Mouse (Mus musculus): ENCODE data around the gene Ncor2. TPM values are rescaled to one million over a fixed set of nuclear protein-coding genes. Genes with fewer than 3 reads are reported as not detected.

The Ncor2 gene
- polyA plus RNA-seq, 1 experiment from 2014 or later, result 22.6 TPM

DNA sequence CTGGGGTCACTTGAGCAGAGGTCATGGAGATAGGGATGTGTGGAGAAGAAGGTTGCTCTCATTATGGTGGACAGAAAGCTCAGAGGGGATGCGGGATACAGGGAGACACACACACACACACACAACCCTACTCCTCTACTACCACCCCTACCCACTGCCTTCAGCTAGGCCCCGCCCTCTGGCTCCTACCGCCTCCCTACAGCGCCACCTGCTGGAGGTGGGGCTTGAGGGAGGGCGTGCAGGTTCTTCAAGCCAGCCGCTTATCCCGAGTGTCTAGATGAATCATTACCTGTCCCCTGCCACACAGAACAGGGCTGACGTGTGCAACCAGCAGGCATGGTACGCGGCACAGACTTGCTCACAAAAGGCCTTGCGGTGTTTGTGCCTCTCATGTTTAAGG is 10.6 kb upstream of the Ncor2 start:
- 0 out of 2 replicates have a peak, but pooled peaks have one; percentile 61 for ATAC-seq
- Histone ChIP-seq H3K9ac (replicated peaks) (no peak overlapping the region), H3K4me2 (replicated peaks) (no peak overlapping the region), H3K27me3 (peaks cover 14% of the 10 kb centered on the region), H3K27ac (no peak overlapping the region), H3K4me3 (replicated peaks) (no peak overlapping the region), H3K36me3 (no peaks in the 10 kb centered on the region), H3K9me3 (no peaks in the 10 kb centered on the region), H3K4me1 (replicated peaks) (peaks cover 21% of the 10 kb centered on the region)
- 48% methylated on average over 11 of the region's 11 CpGs for WGBS

DNA sequence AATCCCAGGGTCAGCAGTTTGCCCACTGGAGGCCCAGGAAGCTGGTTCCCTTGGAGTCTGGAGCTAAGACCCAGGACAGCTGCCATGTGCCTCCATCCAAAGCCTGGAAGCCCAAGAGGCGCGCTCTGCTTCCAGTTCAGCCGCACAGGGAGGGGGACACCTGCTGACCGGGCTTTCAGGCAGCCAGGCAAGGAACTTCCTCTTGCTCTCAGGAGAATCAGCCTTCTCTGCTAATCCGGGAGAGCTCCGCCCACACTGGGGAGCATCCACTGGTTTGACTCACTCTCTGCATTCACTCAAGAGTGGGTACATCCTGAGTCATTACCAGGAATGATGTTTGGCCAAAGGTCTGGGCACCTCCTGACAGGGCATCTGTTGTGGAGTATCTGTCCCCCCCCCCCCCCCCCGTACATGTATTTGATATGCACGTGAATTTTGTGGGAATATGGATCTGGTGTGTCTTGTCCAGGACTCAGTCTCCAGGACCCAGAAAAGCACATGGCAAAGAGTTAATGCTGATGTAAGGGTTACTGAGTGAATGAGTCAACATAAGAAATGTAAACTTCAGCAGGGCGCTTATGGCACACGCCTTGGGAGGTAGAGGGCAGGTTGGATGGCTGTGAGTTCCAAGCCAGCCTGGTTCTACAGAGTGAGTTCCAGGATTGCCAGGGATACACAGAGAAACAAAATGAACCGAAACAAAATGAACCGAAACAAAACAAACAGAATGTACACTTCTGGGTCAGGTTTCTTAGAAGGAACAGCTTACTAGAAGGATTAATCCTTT is 10.0 kb upstream of the Ncor2 start:
- no peak overlapping the region for H3K4me2 ChIP-seq (replicated peaks)
- H3K36me3 ChIP-seq, result no peaks in the 10 kb centered on the region
- H3K4me1 ChIP-seq (replicated peaks), result peaks cover 21% of the 10 kb centered on the region
- no peak overlapping the region for H3K27ac ChIP-seq
- H3K9ac ChIP-seq (replicated peaks), result no peak overlapping the region
- no peak for ATAC-seq
- no peaks in the 10 kb centered on the region for H3K9me3 ChIP-seq
- WGBS, result 26% methylated on average over 12 of the region's 12 CpGs
- H3K4me3 ChIP-seq (replicated peaks), result no peak overlapping the region
- H3K27me3 ChIP-seq, result peaks cover 14% of the 10 kb centered on the region

DNA sequence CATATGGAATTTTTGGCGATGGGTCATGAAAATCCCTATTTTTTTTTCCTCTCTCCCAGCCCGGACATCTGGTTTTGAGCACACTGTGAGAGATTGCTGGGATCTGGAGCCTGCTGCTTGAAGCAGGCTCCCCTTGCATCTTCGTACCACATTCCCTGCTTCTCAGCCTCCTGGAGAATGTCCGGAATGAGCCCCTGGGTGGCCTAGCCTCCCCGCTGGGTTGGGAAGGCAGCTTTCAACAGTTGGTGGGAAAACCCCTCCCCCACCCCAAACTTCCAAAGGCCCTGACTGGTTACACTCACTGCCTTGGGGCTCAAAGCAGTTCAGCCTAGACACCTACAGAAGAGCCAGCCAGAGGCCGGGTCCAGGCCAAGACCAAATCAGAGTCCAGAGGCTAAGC is 5.8 kb upstream of the Ncor2 start:
- ATAC-seq, result no peak
- WGBS, result 13% methylated on average over 6 of the region's 6 CpGs
- Histone ChIP-seq H3K27ac (no peak overlapping the region), H3K36me3 (no peaks in the 10 kb centered on the region), H3K4me2 (replicated peaks) (no peak overlapping the region), H3K27me3 (peaks cover 16% of the 10 kb centered on the region), H3K4me1 (replicated peaks) (peaks cover 28% of the 10 kb centered on the region), H3K9ac (replicated peaks) (no peak overlapping the region), H3K9me3 (no peaks in the 10 kb centered on the region), H3K4me3 (replicated peaks) (no peak overlapping the region)

DNA sequence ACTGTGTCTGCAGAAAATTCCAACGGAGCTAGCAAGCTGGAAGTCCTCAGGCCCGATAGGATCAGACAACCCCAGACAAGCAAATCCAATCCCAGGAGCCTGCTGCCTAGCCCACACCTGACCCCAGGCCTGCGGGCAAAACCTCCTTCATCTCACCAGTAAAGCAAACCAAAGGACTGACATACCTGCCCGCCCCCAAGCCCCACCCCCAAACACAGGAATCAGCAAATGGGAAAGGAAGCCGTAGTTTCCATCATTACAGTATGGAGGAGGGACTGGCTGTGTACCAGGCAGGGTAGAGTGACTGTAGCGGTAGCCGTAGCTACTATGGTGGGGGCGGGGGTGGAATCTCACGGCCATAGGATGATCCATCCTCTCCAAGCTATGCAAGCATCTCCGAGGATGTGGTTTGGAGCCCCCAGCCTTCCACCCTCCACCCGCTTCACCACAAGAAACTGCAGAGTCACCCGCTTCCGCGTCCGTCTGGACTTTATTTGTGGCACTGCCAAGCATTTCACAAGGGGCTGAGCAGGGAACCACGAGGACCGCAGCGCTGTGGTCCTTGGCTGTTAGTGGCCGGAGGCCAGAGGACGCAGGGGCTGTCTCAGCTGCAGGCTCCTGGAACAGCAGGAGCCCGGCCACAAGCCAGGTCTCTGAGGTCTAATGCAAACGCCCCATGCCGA is 4.4 kb upstream of the Ncor2 start:
- H3K27ac ChIP-seq, result no peak overlapping the region
- H3K36me3 ChIP-seq, result no peaks in the 10 kb centered on the region
- H3K4me2 ChIP-seq (replicated peaks), result peak overlapping the region; percentile 20
- 20% methylated on average over 23 of the region's 23 CpGs for WGBS
- H3K4me3 ChIP-seq (replicated peaks), result no peak overlapping the region
- peaks cover 25% of the 10 kb centered on the region for H3K4me1 ChIP-seq (replicated peaks)
- no peak for ATAC-seq
- no peak overlapping the region for H3K9ac ChIP-seq (replicated peaks)
- H3K9me3 ChIP-seq, result no peaks in the 10 kb centered on the region
- H3K27me3 ChIP-seq, result peaks cover 16% of the 10 kb centered on the region

DNA sequence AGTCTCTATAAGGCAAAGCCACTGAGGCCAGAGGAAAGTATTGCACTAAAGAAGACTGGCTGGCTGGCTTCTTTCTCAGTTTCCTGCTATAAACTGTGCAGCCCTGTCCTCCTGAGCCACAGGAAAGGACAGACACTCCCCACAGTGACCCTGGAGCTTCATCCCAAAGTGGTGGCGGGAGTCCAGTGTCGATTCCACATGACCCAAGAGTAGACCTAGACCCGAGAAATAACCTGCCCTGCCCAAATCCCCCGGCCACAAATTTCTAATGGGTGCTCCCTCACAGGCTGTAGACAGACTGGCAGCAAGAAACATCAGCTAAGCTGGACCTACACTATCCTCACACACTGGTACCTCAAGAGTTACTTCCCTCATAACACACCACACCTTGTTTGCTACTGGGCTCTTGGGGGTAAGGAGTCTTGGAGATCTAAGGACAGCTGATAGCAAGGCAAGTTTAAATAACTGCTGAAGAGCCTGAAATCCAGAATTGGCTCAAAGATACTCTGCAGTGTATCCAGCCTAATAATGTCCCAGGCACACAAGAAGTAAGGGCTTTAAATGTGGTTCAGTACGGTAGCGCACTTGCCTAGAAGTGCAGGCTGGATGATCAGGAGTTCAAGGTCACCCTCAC is 1.7 kb upstream of the Ncor2 start:
- Histone ChIP-seq H3K9ac (replicated peaks) (no peak overlapping the region), H3K27ac (no peak overlapping the region), H3K36me3 (no peaks in the 10 kb centered on the region), H3K9me3 (no peaks in the 10 kb centered on the region), H3K4me3 (replicated peaks) (no peak overlapping the region), H3K27me3 (peaks cover 12% of the 10 kb centered on the region), H3K4me1 (replicated peaks) (peaks cover 50% of the 10 kb centered on the region), H3K4me2 (replicated peaks) (no peak overlapping the region)
- 79% methylated on average over 6 of the region's 6 CpGs for WGBS
- no peak for ATAC-seq

DNA sequence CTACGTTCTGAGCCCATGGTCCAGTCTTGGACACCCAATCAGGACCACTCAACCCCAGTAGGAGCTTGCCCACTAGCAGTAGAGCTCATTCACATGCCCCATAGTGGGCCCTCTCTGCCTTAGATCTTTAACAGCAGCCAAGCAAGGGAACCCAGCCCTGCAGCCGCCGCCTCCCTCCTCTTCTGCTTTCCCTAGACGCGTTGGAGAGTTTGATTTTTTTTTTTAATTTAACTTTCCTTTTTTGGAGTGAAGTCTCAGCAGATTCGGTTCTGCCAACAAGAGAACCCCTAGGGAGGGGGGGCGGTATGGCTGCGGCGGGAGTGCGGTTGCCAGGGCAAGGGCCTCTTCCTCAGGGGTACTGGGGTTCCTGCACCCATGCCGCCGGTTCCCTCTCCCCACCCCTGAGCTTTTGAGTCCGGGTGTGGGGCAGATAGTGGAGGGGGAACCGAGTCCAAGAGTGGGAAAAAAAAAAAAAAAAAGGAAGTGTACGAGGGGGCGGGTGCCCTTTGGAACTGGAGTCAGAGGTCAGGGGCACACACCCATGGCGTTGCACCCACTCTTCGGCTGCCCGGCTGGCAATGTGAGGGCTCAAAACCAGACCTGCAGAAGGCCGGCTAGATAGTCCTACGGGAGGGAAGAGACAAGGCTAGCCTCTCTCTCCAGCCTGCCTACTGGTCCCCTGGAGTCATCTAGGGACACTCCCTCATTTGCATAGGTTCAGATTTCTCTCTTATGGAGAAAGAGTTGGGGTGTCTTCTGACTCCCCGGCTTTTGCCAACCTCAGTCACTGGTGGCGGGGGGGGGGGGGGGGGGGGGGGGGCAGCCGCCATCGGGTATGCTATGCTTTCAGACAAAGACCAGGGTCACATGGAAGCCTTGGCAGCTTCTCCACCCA is 963 bp upstream of the Ncor2 start:
- Histone ChIP-seq H3K4me2 (replicated peaks) (peak overlapping the region; percentile 88), H3K27me3 (peaks cover 5% of the 10 kb centered on the region), H3K4me3 (replicated peaks) (peak overlapping the region; percentile 86), H3K36me3 (no peaks in the 10 kb centered on the region), H3K4me1 (replicated peaks) (peaks cover 56% of the 10 kb centered on the region), H3K9ac (replicated peaks) (peak overlapping the region; percentile 69), H3K27ac (peak overlapping the region; percentile 88), H3K9me3 (no peaks in the 10 kb centered on the region)
- ATAC-seq, result peak; percentile 44
- 4% methylated on average over 23 of the region's 25 CpGs for WGBS

DNA sequence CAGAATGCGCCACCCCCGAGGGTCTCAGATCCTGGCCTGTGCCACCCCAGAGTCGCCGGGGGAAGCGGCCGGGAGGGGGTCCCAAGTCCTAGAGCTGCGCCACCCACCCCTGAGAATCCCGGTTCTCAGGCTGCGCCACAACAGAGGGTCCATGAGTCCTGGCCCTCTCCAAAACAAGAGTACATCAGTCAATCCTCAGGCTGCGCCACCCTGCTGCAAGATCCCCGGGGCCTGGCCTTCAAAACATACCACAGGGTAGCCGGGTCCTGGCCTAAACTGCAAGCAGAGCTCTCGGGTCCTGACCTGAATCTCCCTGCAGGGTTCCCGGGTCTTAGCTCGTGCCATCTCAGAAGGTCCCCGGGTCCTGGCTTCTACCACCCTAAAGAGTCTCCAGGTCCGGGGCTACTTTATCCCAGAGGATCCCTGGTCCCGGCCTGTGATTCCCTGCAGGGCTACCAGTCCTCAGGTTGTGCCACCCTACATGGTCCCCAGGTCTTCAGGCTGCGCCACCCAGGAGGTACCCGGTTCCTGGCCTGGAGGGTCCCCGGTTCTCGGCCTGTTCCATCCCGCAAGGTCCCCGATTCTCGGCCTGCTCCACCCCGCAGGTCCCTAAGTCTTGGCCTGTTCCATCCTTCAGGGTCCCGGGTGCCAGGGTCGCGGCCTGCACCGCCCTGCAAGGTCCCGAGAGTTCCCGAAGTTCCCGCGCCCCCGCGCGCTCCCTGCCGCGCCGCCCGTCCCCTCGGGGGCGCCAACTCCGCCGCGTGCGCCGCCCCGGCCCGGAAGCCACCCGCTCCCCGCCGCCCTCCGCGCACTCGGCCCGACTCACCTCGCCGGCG is 630 bp downstream of the Ncor2 start:
- Histone ChIP-seq H3K4me3 (replicated peaks) (peak overlapping the region; percentile 86), H3K4me2 (replicated peaks) (peak overlapping the region; percentile 88), H3K36me3 (no peaks in the 10 kb centered on the region), H3K9me3 (no peaks in the 10 kb centered on the region), H3K9ac (replicated peaks) (peak overlapping the region; percentile 94), H3K27ac (peak overlapping the region; percentile 94), H3K27me3 (0 out of 2 replicates have a peak, but pooled peaks cover 3% of the 10 kb centered on the region), H3K4me1 (replicated peaks) (peaks cover 59% of the 10 kb centered on the region)
- 1% methylated on average over 60 of the region's 60 CpGs for WGBS
- peak; percentile 22 for ATAC-seq

DNA sequence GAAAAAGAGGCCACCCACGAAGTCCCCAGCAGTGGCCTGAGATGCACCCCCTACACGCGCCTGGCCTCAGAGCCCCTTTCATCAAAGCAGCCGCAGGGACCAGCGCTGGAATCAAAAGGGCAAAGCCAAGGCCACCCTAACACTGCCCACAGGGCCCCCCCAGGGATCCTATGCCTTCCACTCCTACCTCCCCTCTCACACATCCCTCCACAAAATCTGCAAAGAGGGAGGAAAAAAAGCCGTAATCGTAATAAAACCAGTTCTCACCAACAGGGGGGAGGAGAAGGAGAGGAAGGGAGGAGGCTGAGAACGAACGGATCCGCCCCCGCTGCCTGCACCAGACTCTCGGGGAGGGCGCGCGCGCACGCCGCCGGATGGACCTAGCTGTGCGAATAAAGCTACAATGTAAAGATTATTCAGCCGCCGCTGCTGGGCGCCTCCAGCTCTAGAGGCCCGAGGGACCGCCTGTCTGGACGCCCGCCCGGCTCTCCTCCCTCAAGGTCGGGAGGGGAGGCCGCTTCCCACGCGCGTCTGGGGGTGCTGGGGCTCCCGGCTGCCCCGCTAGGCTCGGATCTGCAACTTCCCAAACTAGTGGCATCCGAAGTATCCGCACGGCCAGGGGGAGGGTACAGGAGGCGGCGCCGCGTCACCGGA is 1.4 kb downstream of the Ncor2 start:
- under 1% methylated on average over 44 of the region's 44 CpGs for WGBS
- peak overlapping the region; percentile 94 for H3K27ac ChIP-seq
- H3K9ac ChIP-seq (replicated peaks), result peak overlapping the region; percentile 94
- peak overlapping the region; percentile 88 for H3K4me2 ChIP-seq (replicated peaks)
- ATAC-seq, result peak; percentile 32
- peak overlapping the region; percentile 86 for H3K4me3 ChIP-seq (replicated peaks)
- no peaks in the 10 kb centered on the region for H3K9me3 ChIP-seq
- 0 out of 2 replicates have a peak, but pooled peaks cover 3% of the 10 kb centered on the region for H3K27me3 ChIP-seq
- no peaks in the 10 kb centered on the region for H3K36me3 ChIP-seq
- H3K4me1 ChIP-seq (replicated peaks), result peaks cover 65% of the 10 kb centered on the region

DNA sequence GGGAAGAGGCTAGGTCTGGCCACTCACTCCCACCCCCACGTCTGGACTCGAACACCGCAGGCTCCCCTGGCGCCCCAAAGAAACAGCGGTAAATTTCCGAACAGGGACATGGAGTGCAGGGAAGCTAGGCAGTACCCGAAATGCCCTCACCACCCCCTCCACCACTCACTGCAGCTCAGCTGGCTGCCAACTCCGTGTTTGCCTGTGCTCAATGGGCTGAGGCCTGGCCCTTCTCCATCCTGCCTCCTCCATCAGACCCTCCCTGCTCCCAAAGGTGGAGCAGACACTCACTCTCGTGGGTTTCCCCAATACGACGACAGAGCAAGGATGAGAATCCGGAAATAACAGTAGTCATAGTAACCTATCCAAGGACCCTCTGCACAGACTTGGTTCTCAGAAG is 2.2 kb downstream of the Ncor2 start:
- Histone ChIP-seq H3K36me3 (no peaks in the 10 kb centered on the region), H3K27me3 (0 out of 2 replicates have a peak, but pooled peaks cover 2% of the 10 kb centered on the region), H3K4me2 (replicated peaks) (peak overlapping the region; percentile 88), H3K4me3 (replicated peaks) (peak overlapping the region; percentile 86), H3K9me3 (no peaks in the 10 kb centered on the region), H3K9ac (replicated peaks) (peak overlapping the region; percentile 94), H3K27ac (peak overlapping the region; percentile 94), H3K4me1 (replicated peaks) (peaks cover 73% of the 10 kb centered on the region)
- 4% methylated on average over 12 of the region's 12 CpGs for WGBS
- peak; percentile 18; the same call in 1 of the 2 replicates for ATAC-seq

DNA sequence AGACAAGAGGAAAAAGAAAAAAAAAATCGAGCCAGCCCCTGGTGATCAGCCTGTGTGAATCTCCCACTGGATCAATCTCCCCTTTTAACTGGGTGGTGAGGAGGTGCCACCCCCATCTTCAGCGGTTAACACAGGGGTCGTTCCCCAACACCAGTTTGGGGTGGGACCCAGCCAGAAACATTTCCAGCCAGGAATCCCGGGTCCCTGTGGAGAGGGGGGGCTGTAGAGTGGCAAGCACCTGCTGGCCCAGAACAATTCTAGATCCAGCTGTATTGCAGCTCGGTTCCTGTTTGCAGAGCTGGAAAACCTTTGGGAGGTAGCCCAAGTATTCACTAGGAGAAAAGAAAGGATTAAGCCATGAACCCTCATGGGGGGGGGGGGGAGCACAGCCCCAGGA is 2.7 kb downstream of the Ncor2 start:
- H3K4me1 ChIP-seq (replicated peaks), result peaks cover 78% of the 10 kb centered on the region
- peak overlapping the region; percentile 94 for H3K27ac ChIP-seq
- H3K4me2 ChIP-seq (replicated peaks), result peak overlapping the region; percentile 88
- H3K9me3 ChIP-seq, result no peaks in the 10 kb centered on the region
- WGBS, result 19% methylated on average over 5 of the region's 5 CpGs
- no peaks in the 10 kb centered on the region for H3K27me3 ChIP-seq
- ATAC-seq, result no peak
- H3K4me3 ChIP-seq (replicated peaks), result peak overlapping the region; percentile 86
- H3K36me3 ChIP-seq, result no peaks in the 10 kb centered on the region
- peak overlapping the region; percentile 94 for H3K9ac ChIP-seq (replicated peaks)
